Mouse (Mus musculus) kidney, embryonic 15.5 days (tissue): ENCODE results near the gene Fbxl3. TPM values are rescaled to one million over a fixed set of nuclear protein-coding genes. Genes with fewer than 3 reads are reported as not detected.

Experiments
- polyA plus RNA-seq: library from polyadenylated mRNA; unstranded; fragments of >200 nt; fragmentation: Nextera tagmentation; extraction: Ambion mirVana; gene quantifications from 2 replicates; pipeline ENCODE4 v1.2.1, GENCODE M21; 2015

Fbxl3 gene
- polyA plus RNA-seq, 1 experiment from 2014 or later, result 22.8 TPM

Other genes with a start within 250 kb of the Fbxl3 start
- 11.0 and 11.2 TPM in 2 replicates for gene Kctd12, start 116.9 kb downstream of the Fbxl3 start, polyA plus RNA-seq
- gene Acod1, start 52.6 kb downstream of the Fbxl3 start, polyA plus RNA-seq, result not detected in 2 replicates
- gene Cln5, start 29.4 kb downstream of the Fbxl3 start, polyA plus RNA-seq, result 33.9 and 34.6 TPM in 2 replicates
- 17.6 and 19.0 TPM in 2 replicates for gene Mycbp2, start 247.2 kb upstream of the Fbxl3 start, polyA plus RNA-seq